Mouse (Mus musculus): ENCODE data around the gene Fcor.

- no peak for TF ChIP-seq POLR2A (IDR thresholded peaks at IDR 0.05; ENCODE audit: control insufficient read depth, low read depth, low read length)
- TF ChIP-seq CTCF (IDR thresholded peaks at IDR 0.05; ENCODE audit: control insufficient read depth, insufficient read depth, insufficient replicate concordance, low read depth, low read length): no peak
Measured at GRCm38 (mm10) chr8:3685422-3685821, 13.3 kb upstream of the Fcor start.

Data from testis, adult 2 months (tissue).